Mouse (Mus musculus) WW6 (cell line): ENCODE results near the gene Kif3b.
"Not testable (repeated sequence)": the region's sequence is repeated elsewhere in the genome, so short reads cannot be mapped to it uniquely, and the experiment has no call there.

Source experiments
- DNase-seq: peaks from one replicate; pipeline ENCODE4 v3.0.0-alpha.2; 2013; ENCODE audit warnings: low read depth, low spot score

Gene Kif3b

GRCm38 (mm10) chr2:153290938-153291928, at the start of gene Kif3b:
Gene Kif3b, plus strand, starts transcription at chr2:153291413.
- peak; percentile 65 for DNase-seq

DNA sequence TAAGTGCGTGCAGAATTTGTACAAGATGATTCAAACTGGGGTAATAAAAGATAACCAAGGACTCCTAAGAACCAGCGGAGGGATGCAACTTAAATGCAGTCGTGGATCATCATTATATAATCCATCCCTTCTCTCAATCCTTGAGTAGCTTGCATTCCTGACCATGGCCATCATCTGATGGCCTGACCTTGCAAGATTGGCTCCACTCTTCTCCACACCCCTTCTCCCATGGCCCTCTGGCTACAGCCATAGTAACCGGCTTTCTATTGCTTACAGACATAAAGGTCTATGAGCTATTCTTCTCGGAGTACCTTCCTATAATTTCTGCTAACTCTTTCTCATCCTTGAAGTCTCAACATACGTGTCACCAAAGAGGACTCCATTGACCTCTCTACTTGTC, 49.1 kb upstream of the Kif3b start:
- no peak for DNase-seq

DNA sequence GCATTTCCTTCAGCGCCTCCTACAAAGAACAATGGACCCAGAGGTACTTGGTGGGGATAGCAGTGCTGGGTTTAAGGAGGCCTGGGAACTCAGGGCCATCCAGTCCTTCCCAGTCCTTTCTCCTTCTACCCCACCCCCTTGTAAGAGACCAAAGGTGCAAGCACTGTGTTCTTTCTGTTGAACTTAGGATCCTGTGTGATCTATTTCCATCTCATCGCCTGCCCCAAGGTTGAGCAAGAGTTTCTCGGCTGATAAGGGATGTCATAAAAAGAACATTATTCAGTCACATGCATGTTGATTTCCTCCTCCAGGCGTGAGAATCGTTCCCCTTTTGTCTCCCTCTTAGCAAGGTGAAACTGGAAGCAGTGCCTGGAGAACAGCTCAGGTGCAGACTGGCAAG, 41.5 kb upstream of the Kif3b start:
- DNase-seq: no peak

- no peak for DNase-seq
These were observed 34.6 kb upstream of the Kif3b start for GRCm38 (mm10) chr2:153256604-153257003.

- no peak for DNase-seq
These were observed 32.0 kb upstream of the Kif3b start for GRCm38 (mm10) chr2:153259030-153259863.

- no peak for DNase-seq
These were observed 31.1 kb upstream of the Kif3b start for GRCm38 (mm10) chr2:153259864-153260674.

- DNase-seq: no peak
These were observed 28.2 kb upstream of the Kif3b start for GRCm38 (mm10) chr2:153263053-153263452.

DNA sequence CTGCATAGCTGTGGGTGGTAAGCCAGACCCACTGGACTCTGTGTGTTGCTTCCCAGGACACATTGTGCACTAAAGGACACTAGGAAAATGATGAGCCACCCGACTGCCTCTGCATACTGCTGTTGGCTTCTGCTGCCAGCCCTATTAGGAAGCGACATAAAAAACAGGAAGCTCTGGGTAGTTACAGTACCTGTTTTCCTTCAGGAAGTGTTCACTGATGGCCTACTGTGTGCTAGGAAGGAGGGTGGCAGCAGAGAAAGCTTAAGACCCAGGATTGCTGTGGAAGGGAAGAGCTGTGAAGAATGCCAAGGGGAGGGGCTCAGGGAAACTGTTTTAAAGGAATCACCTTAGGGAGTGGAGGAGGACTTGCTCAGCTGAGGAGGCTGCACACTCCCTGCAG, 23.9 kb upstream of the Kif3b start:
- no peak for DNase-seq

GRCm38 (mm10) chr2:153270231-153270915, 20.8 kb upstream of the Kif3b start:
- not testable (repeated sequence) for DNase-seq

- DNase-seq: not testable (repeated sequence)
These were observed 16.9 kb upstream of the Kif3b start for GRCm38 (mm10) chr2:153274200-153274918.

DNA sequence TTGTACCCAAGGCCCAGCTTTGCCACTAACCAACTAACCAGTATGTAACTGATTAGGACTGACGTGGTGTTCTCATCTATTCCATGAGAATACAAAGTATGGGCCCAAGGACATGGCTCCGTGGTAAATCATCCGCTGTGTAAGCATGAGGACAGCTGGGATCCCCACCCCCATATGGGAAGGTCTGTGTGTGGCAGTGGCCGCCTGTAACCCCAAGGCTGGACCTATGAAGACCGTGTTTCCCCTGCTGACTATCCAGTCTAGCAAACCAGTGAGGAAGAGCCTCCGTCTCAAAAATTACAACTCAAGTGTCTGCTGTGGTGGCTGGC, 16.3 kb upstream of the Kif3b start:
- DNase-seq: no peak

GRCm38 (mm10) chr2:153275577-153275976, 15.6 kb upstream of the Kif3b start:
- DNase-seq: not testable (repeated sequence)

GRCm38 (mm10) chr2:153276440-153276839, 14.8 kb upstream of the Kif3b start:
- DNase-seq: no peak

DNA sequence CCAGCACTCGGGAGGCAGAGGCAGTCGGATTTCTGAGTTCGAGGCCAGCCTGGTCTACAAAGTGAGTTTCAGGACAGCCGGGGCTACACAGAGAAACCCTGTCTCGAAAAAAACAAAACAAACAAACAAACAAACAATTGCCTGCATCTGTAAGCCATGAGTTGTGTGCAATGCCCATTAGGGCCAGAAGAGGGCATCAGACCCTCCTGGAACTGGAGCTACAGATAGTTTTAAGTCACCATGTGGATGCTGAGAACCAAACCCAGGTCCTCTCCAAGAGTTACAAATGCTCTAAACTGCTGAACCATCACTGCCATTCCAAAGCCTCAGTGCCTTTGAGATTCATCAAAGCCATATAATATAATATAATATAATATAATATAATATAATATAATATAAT, 14.4 kb upstream of the Kif3b start:
- DNase-seq: not testable (repeated sequence)

DNA sequence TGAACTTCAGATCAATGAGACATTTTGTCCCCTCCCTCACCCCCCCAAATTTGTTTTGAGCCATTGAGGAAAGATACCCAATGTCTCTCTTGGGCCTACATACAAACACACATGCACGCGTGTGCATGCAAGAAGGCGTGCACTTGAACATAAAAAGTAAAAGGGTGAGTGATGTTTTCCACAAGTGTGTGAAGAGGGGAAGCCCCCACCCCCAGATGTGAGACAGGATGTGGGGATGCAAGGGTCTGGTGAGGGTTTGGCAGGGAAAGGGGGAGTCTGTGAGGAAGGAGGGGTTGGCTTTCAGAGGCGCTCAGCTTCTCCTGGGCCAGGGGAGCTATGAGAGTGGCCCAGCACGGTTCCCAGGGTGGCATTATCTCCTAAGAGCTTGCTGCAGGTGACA, 12.9 kb upstream of the Kif3b start:
- DNase-seq: no peak

DNA sequence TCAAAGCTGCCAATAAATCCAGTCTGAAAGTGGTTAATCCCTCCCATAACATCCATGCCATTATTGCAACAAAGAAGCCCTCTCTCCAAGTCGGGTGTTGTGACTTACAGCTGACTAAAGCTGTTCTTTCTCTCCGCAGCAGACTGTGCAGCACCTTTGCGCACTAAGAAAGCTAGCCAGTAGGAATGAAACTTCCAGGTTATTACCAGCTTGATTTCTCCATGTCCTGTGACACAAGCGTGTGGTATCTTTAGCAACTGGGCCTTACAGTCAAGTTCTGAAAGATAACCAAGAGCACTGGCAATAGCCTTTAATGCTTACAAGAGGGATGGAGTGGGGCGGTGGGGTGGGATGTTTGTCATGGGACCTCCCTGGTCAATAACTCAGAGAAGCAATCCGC, 7.3 kb upstream of the Kif3b start:
- DNase-seq: no peak

DNA sequence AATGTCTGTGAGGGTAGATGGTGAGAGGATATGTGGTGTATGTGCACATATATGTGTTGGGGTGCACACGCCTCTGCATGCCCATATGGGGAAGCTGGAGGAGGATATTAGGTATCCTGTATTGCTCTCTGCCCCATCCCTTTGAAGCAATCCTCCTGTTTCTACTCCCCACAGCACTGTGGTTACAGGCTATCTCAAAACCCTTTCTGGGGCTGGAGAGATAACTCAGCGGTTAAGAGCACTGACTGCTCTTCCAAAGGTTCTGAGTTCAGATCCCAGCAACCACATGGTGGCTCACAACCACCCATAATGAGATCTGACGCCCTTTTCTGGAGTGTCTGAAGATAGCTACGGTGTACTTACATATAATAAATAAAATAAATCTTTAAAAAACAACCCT, 4.7 kb upstream of the Kif3b start:
- no peak for DNase-seq

GRCm38 (mm10) chr2:153287835-153288234, 3.4 kb upstream of the Kif3b start:
- DNase-seq: no peak

DNA sequence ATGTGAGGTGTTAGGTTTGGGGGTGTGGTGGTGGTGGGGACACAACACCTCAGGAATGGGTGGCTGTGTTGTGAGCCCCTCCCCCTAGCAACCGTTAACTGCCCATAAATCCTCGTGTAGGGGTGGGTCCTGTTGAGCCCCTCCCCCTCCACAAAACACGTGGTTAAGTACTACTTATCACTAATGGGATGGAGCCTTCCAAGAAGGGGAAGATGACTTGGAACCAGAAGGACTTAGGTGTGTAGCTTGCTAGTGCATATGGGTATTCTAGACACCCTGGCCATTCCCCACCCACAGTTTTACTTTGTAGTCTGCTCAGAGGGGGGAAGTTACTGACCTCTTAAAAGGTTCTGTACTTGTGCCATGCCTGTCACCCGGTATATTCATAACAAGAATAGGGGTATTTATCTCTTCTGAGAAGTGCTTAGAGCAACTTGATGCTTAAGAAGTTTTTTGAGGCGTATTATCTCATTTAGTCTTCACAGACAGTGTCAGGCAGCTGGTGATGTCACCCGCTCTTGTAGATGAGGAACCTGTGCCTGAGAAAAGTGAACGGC, 1.2 kb downstream of the Kif3b start:
- DNase-seq: no peak

DNA sequence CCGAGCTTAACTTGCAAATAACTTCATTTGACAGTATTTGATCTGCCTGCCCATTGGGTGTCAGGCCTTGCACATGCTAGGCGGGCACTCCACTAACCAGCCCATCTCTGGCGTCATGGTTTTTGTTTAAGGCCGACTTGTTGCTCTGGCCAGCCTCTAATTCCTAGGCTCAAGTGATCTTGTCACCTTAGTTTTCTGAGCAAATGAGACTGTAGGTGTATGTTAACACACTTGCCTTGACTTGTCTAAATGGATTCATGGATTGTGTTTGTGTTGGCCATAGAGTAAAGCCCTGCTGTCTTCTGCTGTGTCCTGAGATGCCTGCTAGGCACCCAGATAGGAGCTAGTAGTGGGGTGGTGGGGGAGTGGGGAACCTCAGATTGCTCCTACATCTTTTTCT, 4.0 kb downstream of the Kif3b start:
- no peak for DNase-seq
